Comparison of ENCODE assay signal across 8 mouse cellular contexts in genomic region chr8:94036944-94037524, GRCm38 (mm10). TPM values are rescaled to one million over a fixed set of nuclear protein-coding genes. Genes with fewer than 3 reads are reported as not detected.
DNase-seq lines count a peak whose midpoint lies in the region; ATAC-seq and TF ChIP-seq lines count a peak whose summit lies in the region.

TSS of gene Nudt21 (minus strand) at chr8:94037031.
TSS of gene Ogfod1 (plus strand) at chr8:94037198.

- H3K27ac ChIP-seq in heart, embryonic 12.5 days (ENCODE audit: poor library complexity, severe bottlenecking): peak within 1 kb of the TSS; percentile 83
- H3K27ac ChIP-seq in kidney, postnatal 0 days: peak within 1 kb of the TSS; percentile 78
- H3K27ac ChIP-seq in liver, embryonic 11.5 days (ENCODE audit: low read depth, low read length): peak within 1 kb of the TSS; percentile 74
- H3K27ac ChIP-seq in stomach, embryonic 14.5 days (ENCODE audit: low read length): peak within 1 kb of the TSS; percentile 63; the same call in 1 of the 2 replicates

- H3K36me3 ChIP-seq in heart, embryonic 12.5 days: no peaks in the 10 kb centered on the region; the same call in 1 of the 2 replicates
- H3K36me3 ChIP-seq in kidney, postnatal 0 days (ENCODE audit: insufficient read depth, low read length): 0 out of 2 replicates have a peak, but pooled peaks cover 3% of the 10 kb centered on the region
- H3K36me3 ChIP-seq in liver, embryonic 11.5 days (ENCODE audit: control insufficient read depth, insufficient read depth, low read length): no peaks in the 10 kb centered on the region
- no peaks in the 10 kb centered on the region for H3K36me3 ChIP-seq in stomach, embryonic 14.5 days (ENCODE audit: control insufficient read depth, insufficient read depth, low read length)

- H3K4me1 ChIP-seq in heart, embryonic 12.5 days (replicated peaks): peaks cover 34% of the 10 kb centered on the region
- H3K4me1 ChIP-seq in kidney, postnatal 0 days (replicated peaks; ENCODE audit: insufficient read depth, low read length): no peaks in the 10 kb centered on the region
- peaks cover 27% of the 10 kb centered on the region for H3K4me1 ChIP-seq in liver, embryonic 11.5 days (replicated peaks; ENCODE audit: control insufficient read depth, insufficient read depth, low read length)
- peaks cover 13% of the 10 kb centered on the region; the same call in 1 of the 2 replicates for H3K4me1 ChIP-seq in stomach, embryonic 14.5 days (ENCODE audit: control insufficient read depth, insufficient read depth, low read length)

- peak within 1 kb of the TSS; percentile 81 for H3K9ac ChIP-seq in heart, embryonic 12.5 days
- H3K9ac ChIP-seq in kidney, postnatal 0 days (ENCODE audit: low read depth, low read length): peak within 1 kb of the TSS; percentile 61
- peak within 1 kb of the TSS; percentile 70 for H3K9ac ChIP-seq in liver, embryonic 11.5 days (ENCODE audit: low read depth, low read length)
- H3K9ac ChIP-seq in stomach, embryonic 14.5 days (replicated peaks; ENCODE audit: low read depth, low read length): peak within 1 kb of the TSS; percentile 60

- H3K4me3 ChIP-seq in heart, embryonic 12.5 days: peak within 1 kb of the TSS; percentile 85
- H3K4me3 ChIP-seq in kidney, postnatal 0 days (replicated peaks; ENCODE audit: low read depth, low read length): peak within 1 kb of the TSS; percentile 61
- peak within 1 kb of the TSS; percentile 74 for H3K4me3 ChIP-seq in liver, embryonic 11.5 days (ENCODE audit: low read depth, low read length)
- H3K4me3 ChIP-seq in stomach, embryonic 14.5 days (ENCODE audit: low read depth, low read length): peak within 1 kb of the TSS; percentile 76

- ATAC-seq in erythroid progenitor cell, adult 5-6 weeks (replicated peaks; ENCODE audit: low FRiP score, poor library complexity, severe bottlenecking): peak; percentile 95
- ATAC-seq in heart, embryonic 12.5 days (ENCODE audit: insufficient number of reproducible peaks, low FRiP score): peak; percentile 99
- ATAC-seq in kidney, postnatal 0 days (replicated peaks; ENCODE audit: low FRiP score, low read depth): peak; percentile 100
- ATAC-seq in liver, embryonic 11.5 days (replicated peaks; ENCODE audit: low FRiP score): peak; percentile 97
- peak; percentile 99 for ATAC-seq in stomach, embryonic 14.5 days (ENCODE audit: insufficient number of reproducible peaks, insufficient read depth, low FRiP score, low read depth)

- DNase-seq in CD4-positive helper T cell, adult 2 months (ENCODE audit: low read depth, low spot score): peak; percentile 98
- DNase-seq in brain, embryonic 18.5 days (ENCODE audit: low read depth, low spot score): peak; percentile 98
- DNase-seq in kidney, postnatal 0 days (ENCODE audit: low spot score): peak; percentile 99
- DNase-seq in liver, embryonic 11.5 days (ENCODE audit: low spot score): peak; percentile 89
- DNase-seq in naive thymus-derived CD4-positive, alpha-beta T cell, adult 2 months (ENCODE audit: low read depth): peak; percentile 100

- H3K9me3 ChIP-seq in heart, embryonic 12.5 days (replicated peaks): no peaks in the 10 kb centered on the region
- no peaks in the 10 kb centered on the region for H3K9me3 ChIP-seq in kidney, postnatal 0 days (replicated peaks; ENCODE audit: low read length)
- no peaks in the 10 kb centered on the region for H3K9me3 ChIP-seq in liver, embryonic 11.5 days (ENCODE audit: control insufficient read depth, low read length)
- no peaks in the 10 kb centered on the region for H3K9me3 ChIP-seq in stomach, embryonic 14.5 days (ENCODE audit: control insufficient read depth, low read depth, low read length)

- peak within 1 kb of the TSS; percentile 92 for H3K4me2 ChIP-seq in heart, embryonic 12.5 days
- H3K4me2 ChIP-seq in kidney, postnatal 0 days (ENCODE audit: low read length): peak within 1 kb of the TSS; percentile 67
- peak within 1 kb of the TSS; percentile 87 for H3K4me2 ChIP-seq in liver, embryonic 11.5 days
- H3K4me2 ChIP-seq in stomach, embryonic 14.5 days (replicated peaks; ENCODE audit: low read depth, low read length): peak within 1 kb of the TSS; percentile 88

- TF ChIP-seq CTCF in kidney, postnatal 0 days (IDR thresholded peaks at IDR 0.05; ENCODE audit: low read depth): no peak

- no peaks in the 10 kb centered on the region for H3K27me3 ChIP-seq in heart, embryonic 12.5 days (replicated peaks)
- H3K27me3 ChIP-seq in kidney, postnatal 0 days (ENCODE audit: insufficient read depth, low read length): no peaks in the 10 kb centered on the region
- no peaks in the 10 kb centered on the region for H3K27me3 ChIP-seq in liver, embryonic 11.5 days (replicated peaks; ENCODE audit: control insufficient read depth, insufficient read depth, low read length)
- H3K27me3 ChIP-seq in stomach, embryonic 14.5 days (ENCODE audit: control insufficient read depth, insufficient read depth, low read length): no peaks in the 10 kb centered on the region

- under 1% methylated on average over 41 of the region's 41 CpGs for WGBS in heart, embryonic 12.5 days
- WGBS in kidney, postnatal 0 days: under 1% methylated on average over 41 of the region's 41 CpGs
- under 1% methylated on average over 41 of the region's 41 CpGs for WGBS in liver, embryonic 11.5 days
- WGBS in stomach, embryonic 14.5 days: 0% methylated on average over 39 of the region's 41 CpGs

RNA-seq across cellular contexts. Expression of gene Nudt21, which starts in this region (rescaled TPM):
- 33.2 and 80.1 TPM in 2 replicates for total RNA-seq in erythroid progenitor cell, adult 5-6 weeks (2015; ENCODE audit: low replicate concordance)
- total RNA-seq in erythroid progenitor cell, adult 5-6 weeks (2017; ENCODE audit: low replicate concordance): 38.6 and 88.1 TPM in 2 replicates
- 83.1 and 88.5 TPM in 2 replicates for polyA plus RNA-seq in heart, embryonic 12.5 days (2016; fragmentation: Nextera tagmentation; extraction: Ambion mirVana)
- polyA plus RNA-seq in kidney, postnatal 0 days (2015; fragmentation: Nextera tagmentation; extraction: Ambion mirVana): 106 TPM in 2 replicates
- polyA plus RNA-seq in liver, embryonic 11.5 days (2014; fragmentation: Nextera tagmentation; extraction: Ambion mirVana): 156 and 158 TPM in 2 replicates
- polyA plus RNA-seq in stomach, embryonic 14.5 days (2014; fragmentation: Nextera tagmentation; extraction: Ambion mirVana): 126 and 136 TPM in 2 replicates

RNA-seq across cellular contexts. Expression of gene Ogfod1, which starts in this region (rescaled TPM):
- total RNA-seq in erythroid progenitor cell, adult 5-6 weeks (2015; ENCODE audit: low replicate concordance): 10.1 and 19.3 TPM in 2 replicates
- 2.4 and 5.0 TPM in 2 replicates for total RNA-seq in erythroid progenitor cell, adult 5-6 weeks (2017; ENCODE audit: low replicate concordance)
- 13.8 and 14.4 TPM in 2 replicates for polyA plus RNA-seq in heart, embryonic 12.5 days (2016; fragmentation: Nextera tagmentation; extraction: Ambion mirVana)
- 5.8 and 6.1 TPM in 2 replicates for polyA plus RNA-seq in kidney, postnatal 0 days (2015; fragmentation: Nextera tagmentation; extraction: Ambion mirVana)
- 12.2 and 13.2 TPM in 2 replicates for polyA plus RNA-seq in liver, embryonic 11.5 days (2014; fragmentation: Nextera tagmentation; extraction: Ambion mirVana)
- polyA plus RNA-seq in stomach, embryonic 14.5 days (2014; fragmentation: Nextera tagmentation; extraction: Ambion mirVana): 13.4 and 17.9 TPM in 2 replicates

Comparison
In these comparisons a context has a peak if more than half of its experiments do, and no peak if none do; other contexts are left out.
1. Peak in every context shown above with its lines: DNase-seq, ATAC-seq, H3K4me3 ChIP-seq and H3K27ac ChIP-seq.